Mouse (Mus musculus): Measurements from ENCODE around the gene C130073F10Rik. TPM values are rescaled to one million over a fixed set of nuclear protein-coding genes. Genes with fewer than 3 reads are reported as not detected.

The C130073F10Rik gene
- not detected for polyA plus RNA-seq (2017; shearing (Covaris generic))

DNA sequence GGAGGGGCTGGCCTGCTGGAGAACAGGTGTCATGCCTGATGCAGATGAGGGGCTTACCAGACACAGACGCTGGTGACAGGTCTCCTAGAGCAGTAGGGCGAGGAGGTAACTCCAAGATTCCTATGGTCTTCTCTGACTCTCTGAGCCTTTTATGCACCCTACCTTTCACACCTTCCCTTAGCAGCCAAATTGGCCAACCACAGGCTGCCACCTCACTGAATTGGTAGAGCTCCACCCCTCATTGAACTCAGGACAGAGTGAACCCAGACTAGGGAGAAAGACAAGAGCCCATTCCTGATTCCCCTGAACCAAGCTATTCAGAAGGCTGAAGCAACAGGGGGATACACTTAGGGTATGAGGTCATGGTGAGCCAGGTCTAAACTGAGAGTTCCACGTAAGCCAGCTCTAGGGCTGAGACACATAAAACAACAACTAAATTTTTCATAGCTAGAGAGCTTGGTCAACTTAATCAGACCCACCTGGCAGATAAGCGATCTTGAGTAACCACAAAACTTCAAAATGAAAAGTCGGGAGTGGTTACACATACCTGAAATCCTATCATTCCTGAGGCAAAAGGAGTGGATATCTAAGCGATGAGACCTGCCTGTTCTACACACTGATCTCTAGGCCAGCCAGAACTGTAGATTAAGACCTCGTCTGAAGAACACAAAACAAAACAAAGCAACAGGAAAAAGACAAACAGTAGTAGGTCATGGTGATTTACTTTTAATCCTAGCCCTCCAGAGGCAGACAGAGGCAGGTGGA is at the start of gene C130073F10Rik:
TSS of gene C130073F10Rik (minus strand) at position 134 of the 765 bp plus-strand sequence.

DNA sequence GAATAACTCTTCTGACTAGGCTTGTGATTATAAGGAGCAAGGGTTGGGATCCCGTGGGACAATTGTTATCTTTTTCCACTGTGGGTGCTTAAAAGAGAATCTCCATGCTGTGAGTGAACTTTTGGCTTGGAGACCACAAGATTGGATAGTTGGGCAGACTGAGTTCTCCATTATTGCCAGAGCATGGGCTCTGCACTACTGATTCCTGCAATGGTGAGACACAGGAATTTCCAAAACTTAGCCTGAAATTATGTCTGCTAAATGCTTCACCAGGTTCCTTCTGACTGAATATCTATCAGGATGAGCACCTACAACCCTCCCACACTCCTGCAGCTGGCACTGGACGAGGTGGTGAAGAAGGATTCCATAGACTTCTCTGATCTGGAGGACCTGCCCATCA is 46.5 kb upstream of the C130073F10Rik start, which contains the start of gene Gm12794:
TSS of gene Gm12794 (plus strand) at position 301 of the 400 bp plus-strand sequence.

DNA sequence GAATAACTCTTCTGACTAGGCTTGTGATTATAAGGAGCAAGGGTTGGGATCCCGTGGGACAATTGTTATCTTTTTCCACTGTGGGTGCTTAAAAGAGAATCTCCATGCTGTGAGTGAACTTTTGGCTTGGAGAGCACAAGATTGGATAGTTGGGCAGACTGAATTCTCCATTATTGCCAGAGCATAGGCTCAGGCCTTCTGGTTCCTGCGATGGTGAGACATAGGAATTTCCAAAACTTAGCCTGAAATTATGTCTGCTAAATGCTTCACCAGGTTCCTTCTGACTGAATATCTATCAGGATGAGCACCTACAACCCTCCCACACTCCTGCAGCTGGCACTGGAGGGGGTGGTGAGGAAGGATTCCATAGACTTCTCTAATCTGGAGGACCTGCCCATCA is 15.2 kb upstream of the C130073F10Rik start, which contains the start of gene Gm12800:
TSS of gene Gm12800 (plus strand) at position 301 of the 400 bp plus-strand sequence.

DNA sequence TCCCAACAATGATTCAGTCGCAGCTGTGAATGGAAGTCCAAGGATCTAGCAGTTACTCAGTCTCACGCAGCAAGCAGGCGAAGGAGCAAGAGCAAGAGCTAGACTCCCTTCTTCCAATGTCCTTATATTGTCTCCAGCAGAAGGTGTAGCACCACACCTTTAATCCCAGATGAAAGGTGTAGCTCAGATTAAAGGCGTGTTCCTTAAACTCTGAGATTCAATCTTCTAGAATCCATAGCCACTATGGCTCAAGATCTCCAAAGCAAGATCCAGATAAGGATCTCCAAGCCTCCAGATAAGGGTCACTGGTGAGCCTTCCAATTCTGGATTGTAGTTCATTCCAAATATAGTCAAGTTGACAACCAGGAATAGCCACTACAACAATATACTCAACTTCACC is 49.7 kb downstream of the C130073F10Rik start, which contains the start of gene B020004J07Rik:
TSS of gene B020004J07Rik (minus strand) at position 101 of the 400 bp plus-strand sequence.

Other genes with a start within 250 kb of the C130073F10Rik start
- 82.9 TPM for gene Leprot, start 246.1 kb downstream of the C130073F10Rik start, polyA plus RNA-seq (2017; shearing (Covaris generic))
- gene Lepr, start 176.4 kb downstream of the C130073F10Rik start, polyA plus RNA-seq (2017; shearing (Covaris generic)), result not detected
- gene B020004J07Rik, start 49.8 kb downstream of the C130073F10Rik start, polyA plus RNA-seq (2017; shearing (Covaris generic)), result not detected
- gene Gm12800, start 15.3 kb upstream of the C130073F10Rik start, polyA plus RNA-seq (2017; shearing (Covaris generic)), result not detected
- gene Gm12794, start 46.6 kb upstream of the C130073F10Rik start, polyA plus RNA-seq (2017; shearing (Covaris generic)), result not detected
- gene Gm12790, start 87.3 kb upstream of the C130073F10Rik start, polyA plus RNA-seq (2017; shearing (Covaris generic)), result not detected
- not detected for gene Gm12789, start 92.8 kb upstream of the C130073F10Rik start, polyA plus RNA-seq (2017; shearing (Covaris generic))
- 79.7 TPM for gene Pde4b, start 193.8 kb upstream of the C130073F10Rik start, polyA plus RNA-seq (2017; shearing (Covaris generic))